Mouse (Mus musculus): Measurements from ENCODE around the gene Ankrd55. TPM values are rescaled to one million over a fixed set of nuclear protein-coding genes. Genes with fewer than 3 reads are reported as not detected.

The Ankrd55 gene
- polyA plus RNA-seq, 2 experiments, result 1.0 to 1.6 TPM

- H3K27ac ChIP-seq (replicated peaks; ENCODE audit: low read depth, low read length), result no peak overlapping the region
- peaks cover 12% of the 10 kb centered on the region for H3K4me1 ChIP-seq (ENCODE audit: control insufficient read depth, insufficient read depth, low read length)
- H3K9ac ChIP-seq (ENCODE audit: low read depth, low read length, severe bottlenecking), result no peak overlapping the region
- H3K27me3 ChIP-seq (ENCODE audit: control insufficient read depth, insufficient read depth, low read length), result no peaks in the 10 kb centered on the region
- whole genome bisulfite sequencing, result 40% methylated on average over 5 of the region's 5 CpGs
- ATAC-seq (ENCODE audit: low FRiP score, low read depth) (no peak), DNase-seq (ENCODE audit: low spot score) (no peak)
- no peaks in the 10 kb centered on the region for H3K36me3 ChIP-seq (ENCODE audit: control insufficient read depth, insufficient read depth, low read length)
- H3K9me3 ChIP-seq (ENCODE audit: control insufficient read depth, low read length), result no peaks in the 10 kb centered on the region
- no peak overlapping the region for H3K4me2 ChIP-seq (replicated peaks; ENCODE audit: low read depth, low read length, severe bottlenecking)
- H3K4me3 ChIP-seq (replicated peaks; ENCODE audit: low read length), result no peak overlapping the region
- no peak for TF ChIP-seq POLR2A (IDR thresholded peaks at IDR 0.05; ENCODE audit: borderline replicate concordance, extremely low read depth, insufficient read depth, insufficient read length)
These were observed 145.0 kb downstream of the Ankrd55 start for GRCm38 (mm10) chr13:112433271-112433670.

Other genes with a start within 250 kb of the Ankrd55 start
- 34.3 and 34.4 TPM in 2 replicates for gene Il6st, start 175.6 kb downstream of the Ankrd55 start, polyA plus RNA-seq (2012; rRNA removed)
- gene Il6st, start 175.6 kb downstream of the Ankrd55 start, polyA plus RNA-seq (2014; fragmentation: Nextera tagmentation; extraction: Ambion mirVana), result 40.3 and 42.4 TPM in 2 replicates

Data from limb, embryonic 14.5 days (tissue).